Comparison of ENCODE assay signal across 10 mouse cellular contexts in genomic region chr4:49958275-49958674, GRCm38 (mm10).
A peak's percentile ranks its signal among the peaks of the same experiment; 100 is the strongest.
DNase-seq lines count a peak whose midpoint lies in the region; ATAC-seq lines count a peak whose summit lies in the region.
"Had no signal": no experiment of that assay in that cellular context is flagged by ENCODE, and none has a peak within 500 bp of the region (broad histone marks: within the 10 kb centered on the region; RNA-seq: fewer than 3 reads in every experiment).

No protein-coding gene starts in this region.

- no peak for ATAC-seq in erythroid progenitor cell, adult 5-6 weeks (replicated peaks; ENCODE audit: low FRiP score, poor library complexity, severe bottlenecking)
- ATAC-seq: CD4-positive, CD25-positive, alpha-beta regulatory T cell, adult 4 months had no signal

- peak; percentile 15 to 51 for DNase-seq in cerebellum, postnatal 14 days
- no peak for DNase-seq in cerebellum, adult 11 months
- DNase-seq in left cerebral cortex, adult 11 months (ENCODE audit: low spot score) = peak; percentile 3
- no peak for DNase-seq in left cerebral cortex, adult 8-10 months (ENCODE audit: low spot score in 2 of 2)
- peak; percentile 42 for DNase-seq in Muller cell, postnatal 12 days (ENCODE audit: inconsistent ontology term)
- peak; percentile 44 for DNase-seq in layer of hippocampus, adult 9-10 months (ENCODE audit: low spot score)
- no peak for DNase-seq in thymus, postnatal 25 days
- DNase-seq: heart, adult 11 months had no signal

Comparison
In these comparisons a context has a peak if more than half of its experiments do, and no peak if none do; other contexts are left out.
1. DNase-seq: peak in cerebellum, postnatal 14 days (2 of 2), left cerebral cortex, adult 11 months (single experiment), Muller cell, postnatal 12 days (single experiment) and layer of hippocampus, adult 9-10 months (single experiment); none in cerebellum, adult 11 months (single experiment), left cerebral cortex, adult 8-10 months (0 of 2) and thymus, postnatal 25 days (single experiment).